Mouse (Mus musculus) erythroblast, embryonic 14.5 days (primary cell): ENCODE results near the gene Tubg1. TPM values are rescaled to one million over a fixed set of nuclear protein-coding genes. Genes with fewer than 3 reads are reported as not detected.

Experiments
- H3K27me3 ChIP-seq: 2 replicates; pipeline ENCODE4 v1.6.1; 2012; ENCODE audit warnings: inconsistent platforms; ENCODE audit not compliant: control insufficient read depth
- H3K36me3 ChIP-seq: 2 replicates; pipeline ENCODE4 v1.6.1; 2012; ENCODE audit warnings: mild to moderate bottlenecking, inconsistent platforms; ENCODE audit not compliant: control insufficient read depth
- H3K4me1 ChIP-seq: 2 replicates; pipeline ENCODE4 v1.6.1; 2012; ENCODE audit warnings: inconsistent platforms; ENCODE audit not compliant: control insufficient read depth
- H3K4me3 ChIP-seq: replicated peaks from 2 replicates; pipeline ENCODE3; 2012; ENCODE audit warnings: moderate library complexity, mild to moderate bottlenecking, inconsistent platforms
- H3K9me3 ChIP-seq: 2 replicates; pipeline ENCODE4 v1.6.1; 2012; ENCODE audit warnings: low read length, inconsistent platforms, mixed read lengths; ENCODE audit not compliant: control insufficient read depth
- GATA1 ChIP-seq: IDR thresholded peaks from 2 replicates; pipeline ENCODE4 v1.6.1; 2012; ENCODE audit warnings: low read length, inconsistent platforms, mixed read lengths
- TAL1 ChIP-seq: IDR thresholded peaks from 3 replicates; pipeline ENCODE4 v1.6.1; 2012; ENCODE audit warnings: low read length, inconsistent platforms, mixed read lengths
- polyA plus RNA-seq: library from polyadenylated mRNA; stranded (reverse); fragments of >175 nt; gene quantifications from 2 replicates; pipeline ENCODE4 v1.2.3, GENCODE M21; 2012

Gene Tubg1
- polyA plus RNA-seq, 1 experiment = 22.0 TPM

- H3K9me3 ChIP-seq = peaks cover 9% of the 10 kb centered on the region; the same call in 1 of the 2 replicates
- peak within 1 kb of the TSS; percentile 80 for H3K4me3 ChIP-seq
- no peak for TF ChIP-seq GATA1
- TF ChIP-seq TAL1 = no peak
- H3K4me1 ChIP-seq = peaks cover 62% of the 10 kb centered on the region
- peaks cover 21% of the 10 kb centered on the region for H3K36me3 ChIP-seq
- peaks cover 48% of the 10 kb centered on the region for H3K27me3 ChIP-seq
Measured at GRCm38 (mm10) chr11:101082208-101083082, 37.3 kb upstream of the Tubg1 start, which contains the start of gene Coasy. TSS of gene Coasy (plus strand) at chr11:101082565.

GRCm38 (mm10) chr11:101083083-101083697, 36.5 kb upstream of the Tubg1 start:
- TF ChIP-seq TAL1 (no peak), GATA1 (no peak)
- peaks cover 69% of the 10 kb centered on the region for H3K4me1 ChIP-seq
- peak overlapping the region; percentile 80 for H3K4me3 ChIP-seq
- peaks cover 9% of the 10 kb centered on the region; the same call in 1 of the 2 replicates for H3K9me3 ChIP-seq
- H3K27me3 ChIP-seq = peaks cover 40% of the 10 kb centered on the region
- peaks cover 21% of the 10 kb centered on the region for H3K36me3 ChIP-seq

GRCm38 (mm10) chr11:101084246-101084645, 35.5 kb upstream of the Tubg1 start:
- Histone ChIP-seq H3K4me3 (no peak overlapping the region), H3K36me3 (peaks cover 32% of the 10 kb centered on the region), H3K9me3 (peaks cover 4% of the 10 kb centered on the region; the same call in 1 of the 2 replicates), H3K27me3 (peaks cover 30% of the 10 kb centered on the region), H3K4me1 (peaks cover 78% of the 10 kb centered on the region)
- TF ChIP-seq TAL1 = no peak
- TF ChIP-seq GATA1 = no peak

GRCm38 (mm10) chr11:101084811-101085210, 34.9 kb upstream of the Tubg1 start:
- H3K4me1 ChIP-seq = peaks cover 80% of the 10 kb centered on the region
- H3K36me3 ChIP-seq = peaks cover 37% of the 10 kb centered on the region
- H3K9me3 ChIP-seq = peaks cover 1% of the 10 kb centered on the region; the same call in 1 of the 2 replicates
- H3K27me3 ChIP-seq = peaks cover 24% of the 10 kb centered on the region
- no peak overlapping the region for H3K4me3 ChIP-seq
- no peak for TF ChIP-seq TAL1
- no peak for TF ChIP-seq GATA1

- Histone ChIP-seq H3K4me3 (no peak overlapping the region), H3K4me1 (peaks cover 80% of the 10 kb centered on the region), H3K9me3 (no peaks in the 10 kb centered on the region), H3K27me3 (peaks cover 15% of the 10 kb centered on the region), H3K36me3 (peaks cover 47% of the 10 kb centered on the region)
- TF ChIP-seq TAL1 = no peak
- no peak for TF ChIP-seq GATA1
Measured at GRCm38 (mm10) chr11:101085617-101086322, 34.0 kb upstream of the Tubg1 start.

GRCm38 (mm10) chr11:101086323-101086674, 33.4 kb upstream of the Tubg1 start:
- peaks cover 9% of the 10 kb centered on the region for H3K27me3 ChIP-seq
- H3K4me1 ChIP-seq = peaks cover 77% of the 10 kb centered on the region
- no peaks in the 10 kb centered on the region for H3K9me3 ChIP-seq
- peak overlapping the region; percentile 76 for H3K4me3 ChIP-seq
- H3K36me3 ChIP-seq = peaks cover 52% of the 10 kb centered on the region
- no peak for TF ChIP-seq TAL1
- no peak for TF ChIP-seq GATA1

GRCm38 (mm10) chr11:101086756-101087681, 32.7 kb upstream of the Tubg1 start, which contains the start of gene Mlx:
TSS of gene Mlx (plus strand) at chr11:101087277.
- Histone ChIP-seq H3K4me1 (peaks cover 70% of the 10 kb centered on the region), H3K27me3 (peaks cover 2% of the 10 kb centered on the region), H3K36me3 (peaks cover 60% of the 10 kb centered on the region)

GRCm38 (mm10) chr11:101087682-101088055, 32.1 kb upstream of the Tubg1 start:
- H3K27me3 ChIP-seq = no peaks in the 10 kb centered on the region
- H3K4me3 ChIP-seq = peak overlapping the region; percentile 76
- H3K9me3 ChIP-seq = no peaks in the 10 kb centered on the region
- TF ChIP-seq GATA1 (no peak), TAL1 (no peak)
- peaks cover 67% of the 10 kb centered on the region for H3K4me1 ChIP-seq
- H3K36me3 ChIP-seq = peaks cover 66% of the 10 kb centered on the region

More at GRCm38 (mm10) chr11:101086756-101087681, 32.7 kb upstream of the Tubg1 start, which contains the start of gene Mlx:
- no peaks in the 10 kb centered on the region for H3K9me3 ChIP-seq
- TF ChIP-seq TAL1 (no peak), GATA1 (peak; percentile 16; the same call in 1 of the 2 replicates)
- peak within 1 kb of the TSS; percentile 76 for H3K4me3 ChIP-seq
